Mouse (Mus musculus): Measurements from ENCODE around the gene Arhgap31. TPM values are rescaled to one million over a fixed set of nuclear protein-coding genes. Genes with fewer than 3 reads are reported as not detected.

The Arhgap31 gene
- total and polyA plus RNA-seq, 3 experiments, result 0.01 to 0.04 TPM; not detected in 1

DNA sequence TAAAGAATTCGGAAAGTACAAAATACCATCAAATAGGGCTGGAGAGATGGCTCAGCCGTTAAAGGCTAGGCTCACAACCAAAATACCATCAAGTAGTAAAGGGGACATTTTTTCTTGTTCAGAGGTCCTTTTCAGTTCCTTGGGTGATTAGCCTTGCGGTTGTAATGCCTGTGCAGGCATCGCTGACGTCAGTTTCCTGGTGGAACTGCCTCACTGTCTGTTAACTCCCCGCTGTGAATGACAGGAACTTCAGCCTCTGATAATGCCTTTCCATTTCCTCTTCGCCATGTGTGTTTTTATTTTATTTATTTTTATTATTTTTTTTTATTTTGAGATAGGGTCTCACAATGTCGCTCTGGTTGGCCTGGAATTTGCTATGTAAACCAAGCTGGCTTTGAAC, 17.8 kb upstream of the Arhgap31 start:
- H3K79me2 ChIP-seq (ENCODE audit: control insufficient read depth, insufficient read depth, low read length, poor library complexity), result no peaks in the 10 kb centered on the region
- peaks cover 0 to 1% of the 10 kb centered on the region in 2 experiments; a peak in 1 of 4 replicates for H3K27me3 ChIP-seq (ENCODE audit: control insufficient read depth in 1 of 2, insufficient read depth in 2 of 2, low read length in 2 of 2)
- no peak overlapping the region for H3K27ac ChIP-seq (ENCODE audit: control insufficient read depth, low read depth, low read length)

DNA sequence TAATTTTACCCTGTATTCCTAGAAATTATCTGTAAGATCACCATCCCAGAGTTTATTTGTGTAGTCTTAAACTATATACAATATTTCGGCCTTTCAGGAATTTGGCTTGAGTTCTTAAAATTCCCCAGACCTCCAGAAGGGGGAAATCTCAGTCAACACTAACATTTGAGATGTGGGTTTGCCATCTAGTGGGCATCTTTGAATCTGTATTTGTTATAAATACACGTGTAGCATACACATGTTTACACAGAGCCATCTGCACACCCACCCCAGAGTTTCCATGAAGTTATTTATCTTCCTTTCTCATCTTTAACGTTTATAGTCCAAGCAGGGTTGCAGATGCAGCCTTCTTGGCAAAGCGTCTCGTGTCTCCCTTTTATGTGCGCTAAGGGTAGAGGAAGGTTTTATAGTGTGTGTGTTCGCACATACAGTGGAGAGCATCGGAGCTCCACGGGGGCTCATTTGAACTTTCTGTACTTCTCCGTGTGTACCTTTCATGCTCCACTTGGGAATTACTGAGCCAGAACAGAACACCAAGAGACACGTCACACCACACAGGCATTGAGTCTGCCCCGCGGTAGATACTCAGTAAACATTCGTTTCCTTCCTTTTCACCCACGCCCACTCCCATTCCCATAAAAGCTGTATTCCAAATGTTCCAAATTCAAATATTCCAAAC, 16.7 kb upstream of the Arhgap31 start:
- peak; percentile 3 for DNase-seq (ENCODE audit: low read depth, low spot score)
- Histone ChIP-seq H3K4me3 (ENCODE audit: control insufficient read depth in 1 of 2, insufficient read depth in 1 of 2, low read depth in 2 of 2, low read length in 2 of 2) (no peak overlapping the region), H3K27ac (ENCODE audit: control insufficient read depth, low read depth, low read length) (no peak overlapping the region), H3K9me3 (replicated peaks; ENCODE audit: insufficient read depth, low read length) (no peaks in the 10 kb centered on the region), H3K27me3 (ENCODE audit: control insufficient read depth in 1 of 2, insufficient read depth in 2 of 2, low read length in 2 of 2) (peaks cover 0 to 1% of the 10 kb centered on the region in 2 experiments; a peak in 1 of 4 replicates), H3K9ac (ENCODE audit: control insufficient read depth, low read depth, low read length, poor library complexity, severe bottlenecking) (no peak overlapping the region), H3K36me3 (ENCODE audit: control insufficient read depth in 1 of 2, insufficient read depth in 2 of 2, low read length in 2 of 2) (no peaks in the 10 kb centered on the region), H3K79me2 (ENCODE audit: control insufficient read depth, insufficient read depth, low read length, poor library complexity) (no peaks in the 10 kb centered on the region), H3K4me1 (ENCODE audit: control insufficient read depth in 1 of 2, insufficient read depth in 2 of 2, low read length in 2 of 2) (no peaks in the 10 kb centered on the region)
- TF ChIP-seq JUND (IDR thresholded peaks at IDR 0.05; ENCODE audit: low read depth, low read length) (no peak), GABPA (IDR thresholded peaks at IDR 0.05; ENCODE audit: low read depth, low read length) (no peak), SMC3 (IDR thresholded peaks at IDR 0.05; ENCODE audit: low read depth, low read length) (peak; percentile 24; the same call in 1 of the 2 replicates), CTCF (IDR thresholded peaks at IDR 0.05 in 2 of 3, conservative IDR thresholded peaks at IDR 0.05 in 1 of 3; ENCODE audit: control insufficient read depth in 1 of 3, insufficient read depth in 1 of 3, low read depth in 2 of 3, low read length in 3 of 3, poor library complexity in 1 of 3, severe bottlenecking in 1 of 3) (peak in 1 of 3 experiments; percentile 44; a peak in 2 of 6 replicates), RAD21 (IDR thresholded peaks at IDR 0.05; ENCODE audit: low read depth, low read length) (peak; percentile 25)

More for the DNA sequence above, 17.8 kb upstream of the Arhgap31 start:
- Histone ChIP-seq H3K9ac (ENCODE audit: control insufficient read depth, low read depth, low read length, poor library complexity, severe bottlenecking) (no peak overlapping the region), H3K4me3 (ENCODE audit: control insufficient read depth in 1 of 2, insufficient read depth in 1 of 2, low read depth in 2 of 2, low read length in 2 of 2) (no peak overlapping the region), H3K9me3 (replicated peaks; ENCODE audit: insufficient read depth, low read length) (no peaks in the 10 kb centered on the region), H3K4me1 (ENCODE audit: control insufficient read depth in 1 of 2, insufficient read depth in 2 of 2, low read length in 2 of 2) (no peaks in the 10 kb centered on the region), H3K36me3 (ENCODE audit: control insufficient read depth in 1 of 2, insufficient read depth in 2 of 2, low read length in 2 of 2) (no peaks in the 10 kb centered on the region)
- TF ChIP-seq BHLHE40 (IDR thresholded peaks at IDR 0.05; ENCODE audit: borderline replicate concordance, low read depth, low read length) (no peak), NELFE (IDR thresholded peaks at IDR 0.05; ENCODE audit: low read depth, low read length) (no peak), EP300 (IDR thresholded peaks at IDR 0.05; ENCODE audit: low read depth in 1 of 2, low read length in 2 of 2) (no peak), MYB (IDR thresholded peaks at IDR 0.05; ENCODE audit: low read depth, low read length) (no peak), HCFC1 (IDR thresholded peaks at IDR 0.05; ENCODE audit: low read depth, low read length) (no peak)
- DNase-seq (ENCODE audit: low read depth, low spot score), result no peak

- no peak overlapping the region for H3K4me3 ChIP-seq (ENCODE audit: control insufficient read depth in 1 of 2, insufficient read depth in 1 of 2, low read depth in 2 of 2, low read length in 2 of 2)
- H3K27me3 ChIP-seq (ENCODE audit: control insufficient read depth in 1 of 2, insufficient read depth in 2 of 2, low read length in 2 of 2), result peaks cover 0 to 1% of the 10 kb centered on the region in 2 experiments; a peak in 1 of 4 replicates
- no peaks in the 10 kb centered on the region for H3K9me3 ChIP-seq (replicated peaks; ENCODE audit: insufficient read depth, low read length)
- no peaks in the 10 kb centered on the region for H3K79me2 ChIP-seq (ENCODE audit: control insufficient read depth, insufficient read depth, low read length, poor library complexity)
- no peaks in the 10 kb centered on the region for H3K4me1 ChIP-seq (ENCODE audit: control insufficient read depth in 1 of 2, insufficient read depth in 2 of 2, low read length in 2 of 2)
- TF ChIP-seq MYC (IDR thresholded peaks at IDR 0.05; ENCODE audit: low read depth, low read length), result no peak
- TF ChIP-seq ZNF384 (IDR thresholded peaks at IDR 0.05; ENCODE audit: low read depth, low read length), result no peak
- TF ChIP-seq E2F4 (IDR thresholded peaks at IDR 0.05; ENCODE audit: borderline replicate concordance, low read depth, low read length), result no peak
- no peak for TF ChIP-seq GABPA (IDR thresholded peaks at IDR 0.05; ENCODE audit: low read depth, low read length)
- no peak for TF ChIP-seq RAD21 (IDR thresholded peaks at IDR 0.05; ENCODE audit: low read depth, low read length)
- TF ChIP-seq JUND (IDR thresholded peaks at IDR 0.05; ENCODE audit: low read depth, low read length), result no peak
- no peak for TF ChIP-seq ZMIZ1 (IDR thresholded peaks at IDR 0.05; ENCODE audit: low read depth, low read length)
- no peak for TF ChIP-seq CHD1 (IDR thresholded peaks at IDR 0.05; ENCODE audit: low read depth, low read length)
- TF ChIP-seq HCFC1 (IDR thresholded peaks at IDR 0.05; ENCODE audit: low read depth, low read length), result no peak
- no peak for TF ChIP-seq MAFK (IDR thresholded peaks at IDR 0.05; ENCODE audit: borderline replicate concordance, low read depth, low read length)
- no peak for TF ChIP-seq ETS1 (IDR thresholded peaks at IDR 0.05; ENCODE audit: low read depth, low read length)
- TF ChIP-seq UBTF (IDR thresholded peaks at IDR 0.05; ENCODE audit: borderline replicate concordance, insufficient read depth, low read depth, low read length), result no peak
- no peak for TF ChIP-seq GATA1 (IDR thresholded peaks at IDR 0.05; ENCODE audit: low read depth, low read length)
- no peak for TF ChIP-seq CHD2 (IDR thresholded peaks at IDR 0.05; ENCODE audit: low read length)
- no peak for TF ChIP-seq EP300 (IDR thresholded peaks at IDR 0.05; ENCODE audit: low read depth in 1 of 2, low read length in 2 of 2)
- no peak for TF ChIP-seq MAZ (IDR thresholded peaks at IDR 0.05; ENCODE audit: low read depth, low read length)
- TF ChIP-seq POLR2AphosphoS5 (IDR thresholded peaks at IDR 0.05; ENCODE audit: borderline replicate concordance, low read depth, low read length), result no peak
- no peak for TF ChIP-seq MYB (IDR thresholded peaks at IDR 0.05; ENCODE audit: low read depth, low read length)
- no peak for TF ChIP-seq NRF1 (IDR thresholded peaks at IDR 0.05; ENCODE audit: insufficient read depth, low read depth, low read length, poor library complexity, severe bottlenecking)
- no peak overlapping the region for H3K27ac ChIP-seq (ENCODE audit: control insufficient read depth, low read depth, low read length)
- no peak overlapping the region for H3K9ac ChIP-seq (ENCODE audit: control insufficient read depth, low read depth, low read length, poor library complexity, severe bottlenecking)
- H3K36me3 ChIP-seq (ENCODE audit: control insufficient read depth in 1 of 2, insufficient read depth in 2 of 2, low read length in 2 of 2), result no peaks in the 10 kb centered on the region
- no peak for DNase-seq (ENCODE audit: low read depth, low spot score)
Measured at GRCm38 (mm10) chr16:38729139-38729538, 16.1 kb upstream of the Arhgap31 start.
